Mouse (Mus musculus): Measurements from ENCODE around the gene Mllt10. TPM values are rescaled to one million over a fixed set of nuclear protein-coding genes. Genes with fewer than 3 reads are reported as not detected.

The Mllt10 gene
- polyA plus RNA-seq, 2 experiments = 14.4 to 16.4 TPM

- Histone ChIP-seq H3K9ac (replicated peaks) (no peak overlapping the region), H3K4me1 (replicated peaks; ENCODE audit: control insufficient read depth in 2 of 2, insufficient read depth in 2 of 2, low read length in 1 of 2) (no peaks in the 10 kb centered on the region), H3K27ac (no peak overlapping the region), H3K9me3 (ENCODE audit: control insufficient read depth, low read length) (no peaks in the 10 kb centered on the region), H3K36me3 (replicated peaks; ENCODE audit: control insufficient read depth, insufficient read depth, low read depth) (peaks cover 12% of the 10 kb centered on the region), H3K4me3 (ENCODE audit: insufficient read depth in 1 of 2, low read depth in 2 of 2, low read length in 2 of 2) (no peak overlapping the region), H3K4me2 (ENCODE audit: low read depth) (no peak overlapping the region), H3K27me3 (ENCODE audit: control insufficient read depth, insufficient read depth, low read length) (no peaks in the 10 kb centered on the region)
- DNase-seq (ENCODE audit: low read depth in 3 of 3, low spot score in 3 of 3) (no peak), ATAC-seq (ENCODE audit: insufficient read depth) (no peak)
- TF ChIP-seq CTCF (IDR thresholded peaks at IDR 0.05; ENCODE audit: low read depth) = no peak
- no peak for TF ChIP-seq EP300 (IDR thresholded peaks at IDR 0.05; ENCODE audit: low read depth)
- 75% methylated on average over 5 of the region's 5 CpGs for WGBS (ENCODE audit: insufficient replicate concordance)
These were observed 163.5 kb downstream of the Mllt10 start for GRCm38 (mm10) chr2:18218500-18218899.

- WGBS (ENCODE audit: insufficient replicate concordance) = 71% methylated on average over 8 of the region's 8 CpGs
These were observed 164.1 kb downstream of the Mllt10 start for GRCm38 (mm10) chr2:18219136-18219535.

GRCm38 (mm10) chr2:18219569-18219968 lies 164.5 kb downstream of the Mllt10 start:
- no peaks in the 10 kb centered on the region for H3K4me1 ChIP-seq (replicated peaks; ENCODE audit: control insufficient read depth in 2 of 2, insufficient read depth in 2 of 2, low read length in 1 of 2)
- H3K4me3 ChIP-seq (ENCODE audit: insufficient read depth in 1 of 2, low read depth in 2 of 2, low read length in 2 of 2) = no peak overlapping the region
- peaks cover 10% of the 10 kb centered on the region for H3K36me3 ChIP-seq (replicated peaks; ENCODE audit: control insufficient read depth, insufficient read depth, low read depth)
- H3K27ac ChIP-seq = no peak overlapping the region
- no peaks in the 10 kb centered on the region for H3K9me3 ChIP-seq (ENCODE audit: control insufficient read depth, low read length)
- H3K4me2 ChIP-seq (ENCODE audit: low read depth) = no peak overlapping the region
- TF ChIP-seq CTCF (IDR thresholded peaks at IDR 0.05; ENCODE audit: low read depth) (no peak), EP300 (IDR thresholded peaks at IDR 0.05; ENCODE audit: low read depth) (no peak)
- 69% methylated on average over 13 of the region's 13 CpGs for WGBS (ENCODE audit: insufficient replicate concordance)
- ATAC-seq (ENCODE audit: insufficient read depth) (no peak), DNase-seq (ENCODE audit: low read depth in 3 of 3, low spot score in 3 of 3) (no peak)
- H3K9ac ChIP-seq (replicated peaks) = no peak overlapping the region
- H3K27me3 ChIP-seq (ENCODE audit: control insufficient read depth, insufficient read depth, low read length) = no peaks in the 10 kb centered on the region

More at GRCm38 (mm10) chr2:18219136-18219535, 164.1 kb downstream of the Mllt10 start:
- Histone ChIP-seq H3K27ac (no peak overlapping the region), H3K36me3 (replicated peaks; ENCODE audit: control insufficient read depth, insufficient read depth, low read depth) (peaks cover 12% of the 10 kb centered on the region), H3K4me3 (ENCODE audit: insufficient read depth in 1 of 2, low read depth in 2 of 2, low read length in 2 of 2) (no peak overlapping the region), H3K9ac (replicated peaks) (no peak overlapping the region), H3K27me3 (ENCODE audit: control insufficient read depth, insufficient read depth, low read length) (no peaks in the 10 kb centered on the region), H3K4me2 (ENCODE audit: low read depth) (no peak overlapping the region), H3K4me1 (replicated peaks; ENCODE audit: control insufficient read depth in 2 of 2, insufficient read depth in 2 of 2, low read length in 1 of 2) (no peaks in the 10 kb centered on the region), H3K9me3 (ENCODE audit: control insufficient read depth, low read length) (no peaks in the 10 kb centered on the region)
- ATAC-seq (ENCODE audit: insufficient read depth) (no peak), DNase-seq (ENCODE audit: low read depth in 3 of 3, low spot score in 3 of 3) (no peak)
- TF ChIP-seq EP300 (IDR thresholded peaks at IDR 0.05; ENCODE audit: low read depth) (no peak), CTCF (IDR thresholded peaks at IDR 0.05; ENCODE audit: low read depth) (no peak)

- H3K27ac ChIP-seq = no peak overlapping the region
- H3K9me3 ChIP-seq (ENCODE audit: control insufficient read depth, low read length) = no peaks in the 10 kb centered on the region
- no peak for TF ChIP-seq CTCF (IDR thresholded peaks at IDR 0.05; ENCODE audit: low read depth)
- TF ChIP-seq EP300 (IDR thresholded peaks at IDR 0.05; ENCODE audit: low read depth) = no peak
- H3K4me1 ChIP-seq (replicated peaks; ENCODE audit: control insufficient read depth in 2 of 2, insufficient read depth in 2 of 2, low read length in 1 of 2) = no peaks in the 10 kb centered on the region
- ATAC-seq (ENCODE audit: insufficient read depth) (no peak), DNase-seq (ENCODE audit: low read depth in 3 of 3, low spot score in 3 of 3) (no peak)
- H3K27me3 ChIP-seq (ENCODE audit: control insufficient read depth, insufficient read depth, low read length) = no peaks in the 10 kb centered on the region
- H3K9ac ChIP-seq (replicated peaks) = no peak overlapping the region
- H3K4me3 ChIP-seq (ENCODE audit: insufficient read depth in 1 of 2, low read depth in 2 of 2, low read length in 2 of 2) = no peak overlapping the region
- H3K36me3 ChIP-seq (replicated peaks; ENCODE audit: control insufficient read depth, insufficient read depth, low read depth) = no peaks in the 10 kb centered on the region
- no peak overlapping the region for H3K4me2 ChIP-seq (ENCODE audit: low read depth)
- WGBS (ENCODE audit: insufficient replicate concordance) = 58% methylated on average over 8 of the region's 8 CpGs
These were observed 173.5 kb downstream of the Mllt10 start for GRCm38 (mm10) chr2:18228486-18229062.

- Histone ChIP-seq H3K4me3 (ENCODE audit: insufficient read depth in 1 of 2, low read depth in 2 of 2, low read length in 2 of 2) (no peak overlapping the region), H3K9me3 (ENCODE audit: control insufficient read depth, low read length) (no peaks in the 10 kb centered on the region), H3K27me3 (ENCODE audit: control insufficient read depth, insufficient read depth, low read length) (no peaks in the 10 kb centered on the region), H3K4me1 (replicated peaks; ENCODE audit: control insufficient read depth in 2 of 2, insufficient read depth in 2 of 2, low read length in 1 of 2) (no peaks in the 10 kb centered on the region), H3K9ac (replicated peaks) (no peak overlapping the region), H3K36me3 (replicated peaks; ENCODE audit: control insufficient read depth, insufficient read depth, low read depth) (no peaks in the 10 kb centered on the region), H3K27ac (no peak overlapping the region), H3K4me2 (ENCODE audit: low read depth) (no peak overlapping the region)
- 83% methylated on average over 2 of the region's 2 CpGs for WGBS (ENCODE audit: insufficient replicate concordance)
- TF ChIP-seq EP300 (IDR thresholded peaks at IDR 0.05; ENCODE audit: low read depth) (no peak), CTCF (IDR thresholded peaks at IDR 0.05; ENCODE audit: low read depth) (no peak)
- no peak for DNase-seq (ENCODE audit: low read depth in 3 of 3, low spot score in 3 of 3)
- ATAC-seq (ENCODE audit: insufficient read depth) = no peak
These were observed 174.2 kb downstream of the Mllt10 start for GRCm38 (mm10) chr2:18229279-18229678.

Data from liver, embryonic 14.5 days (tissue).